Comparison of ENCODE assay signal across 1 mouse cellular context in the genomic region with DNA sequence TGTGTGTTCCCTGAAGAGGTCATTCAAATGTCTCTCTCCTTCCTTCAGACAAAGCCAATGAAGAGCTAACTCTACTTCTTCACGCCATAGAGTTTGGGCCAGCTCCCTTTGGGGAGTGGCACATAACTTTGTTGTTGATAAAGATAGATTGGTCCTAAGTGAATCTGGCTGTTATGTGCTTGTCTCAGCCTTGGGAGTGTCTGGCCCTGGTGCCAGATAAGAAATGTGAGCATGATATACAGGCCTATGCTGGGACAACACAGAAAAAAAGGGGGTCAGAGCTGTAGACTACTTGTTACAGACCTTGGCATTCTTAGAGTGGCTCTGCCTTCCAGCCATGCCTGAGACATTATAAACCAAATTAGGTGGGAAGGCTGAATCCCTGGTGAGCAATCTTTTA.
TF ChIP-seq lines count a peak whose summit lies in the region.

No protein-coding gene starts in this region.

TF ChIP-seq in myocyte, 11 proteins besides CTCF, POLR2A, EP300 and RAD21:
- no peak for TF ChIP-seq CEBPB (IDR thresholded peaks at IDR 0.05; ENCODE audit: insufficient read depth, poor library complexity, severe bottlenecking)
- TF ChIP-seq POLR2AphosphoS2 (IDR thresholded peaks at IDR 0.05; ENCODE audit: insufficient read length, low read depth): no peak
- TF ChIP-seq MYOD1 (IDR thresholded peaks at IDR 0.05; ENCODE audit: control insufficient read depth in 1 of 3, insufficient read length in 2 of 3, low read depth in 2 of 3): no peak
- TF ChIP-seq MAX (IDR thresholded peaks at IDR 0.05; ENCODE audit: low read depth): no peak
- no peak for TF ChIP-seq REST (IDR thresholded peaks at IDR 0.05; ENCODE audit: insufficient read depth, insufficient read length)
- no peak for TF ChIP-seq MYOG (IDR thresholded peaks at IDR 0.05; ENCODE audit: control insufficient read depth in 1 of 3, insufficient read depth in 1 of 3, insufficient read length in 2 of 3, low read depth in 2 of 3)
- no peak for TF ChIP-seq E2F4 (IDR thresholded peaks at IDR 0.05; ENCODE audit: insufficient read depth)
- no peak for TF ChIP-seq SRF (IDR thresholded peaks at IDR 0.05; ENCODE audit: control insufficient read depth, insufficient read length, low read depth)
TF ChIP-seq in myocyte: peak in this region for 0.
